Mouse (Mus musculus) heart, embryonic 10.5 days (tissue): ENCODE data around the gene Gm20388. TPM values are rescaled to one million over a fixed set of nuclear protein-coding genes. Genes with fewer than 3 reads are reported as not detected.

Experiments used
- DNase-seq: peaks from one replicate; pipeline ENCODE4 v3.0.0-alpha.2; 2017; ENCODE audit warnings: low spot score
- H3K27ac ChIP-seq: fragments of 300-500 bp; sonication (generic); 2 replicates; pipeline ENCODE4 v1.5.1; 2016; ENCODE audit warnings: mild to moderate bottlenecking
- H3K27me3 ChIP-seq: fragments of 300-500 bp; sonication (generic); 2 replicates; pipeline ENCODE4 v1.6.1; 2016; ENCODE audit warnings: mild to moderate bottlenecking; ENCODE audit not compliant: poor library complexity, insufficient read depth, severe bottlenecking
- H3K36me3 ChIP-seq: fragments of 300-500 bp; sonication (generic); 2 replicates; pipeline ENCODE4 v1.6.1; 2016; ENCODE audit warnings: mild to moderate bottlenecking, moderate library complexity
- H3K4me1 ChIP-seq: fragments of 300-500 bp; sonication (generic); 2 replicates; pipeline ENCODE4 v1.6.1; 2016; ENCODE audit warnings: mild to moderate bottlenecking
- H3K4me3 ChIP-seq: fragments of 300-500 bp; sonication (generic); 2 replicates; pipeline ENCODE4 v1.5.1; 2016; ENCODE audit warnings: mild to moderate bottlenecking, moderate library complexity
- H3K9me3 ChIP-seq: fragments of 300-500 bp; sonication (generic); 2 replicates; pipeline ENCODE4 v1.6.1; 2016; ENCODE audit warnings: mild to moderate bottlenecking, moderate library complexity
- WGBS: fragments of 180-500 bp; shearing (Covaris S2); methylation state at CpG from one replicate; pipeline ENCODE4 v1.1.7; 2016; 5-methylcytosine and 5-hydroxymethylcytosine counted together
- polyA plus RNA-seq: library from polyadenylated mRNA; unstranded; fragments of >200 nt; fragmentation: Nextera tagmentation; extraction: Ambion mirVana; gene quantifications from 2 replicates; pipeline ENCODE4 v1.2.1, GENCODE M21; 2016

The Gm20388 gene
- polyA plus RNA-seq, 1 experiment from 2014 or later: 4.5 TPM

GRCm38 (mm10) chr8:124247581-124247980, 4336.9 kb downstream of the Gm20388 start:
- Histone ChIP-seq H3K4me3 (no peak overlapping the region), H3K4me1 (peaks cover 40% of the 10 kb centered on the region), H3K27ac (no peak overlapping the region), H3K36me3 (peaks cover 34% of the 10 kb centered on the region), H3K9me3 (no peaks in the 10 kb centered on the region), H3K27me3 (peaks cover 37% of the 10 kb centered on the region)
- 96% methylated on average over 6 of the region's 6 CpGs for WGBS
- DNase-seq: no peak

GRCm38 (mm10) chr8:124248688-124249087, 4338.0 kb downstream of the Gm20388 start:
- DNase-seq: no peak
- WGBS: 86% methylated on average over 6 of the region's 6 CpGs
- H3K27me3 ChIP-seq: peaks cover 38% of the 10 kb centered on the region

GRCm38 (mm10) chr8:124250255-124250654, 4339.6 kb downstream of the Gm20388 start:
- peak overlapping the region; percentile 72 for H3K27ac ChIP-seq

More at GRCm38 (mm10) chr8:124248688-124249087, 4338.0 kb downstream of the Gm20388 start:
- Histone ChIP-seq H3K4me3 (no peak overlapping the region), H3K4me1 (peaks cover 47% of the 10 kb centered on the region), H3K27ac (no peak overlapping the region), H3K9me3 (no peaks in the 10 kb centered on the region), H3K36me3 (peaks cover 28% of the 10 kb centered on the region)

GRCm38 (mm10) chr8:124250785-124251184, 4340.1 kb downstream of the Gm20388 start:
- no peak overlapping the region for H3K4me3 ChIP-seq
- H3K36me3 ChIP-seq: peaks cover 16% of the 10 kb centered on the region; the same call in 1 of the 2 replicates
- peaks cover 23% of the 10 kb centered on the region for H3K27me3 ChIP-seq
- H3K27ac ChIP-seq: peak overlapping the region; percentile 72
- 31% methylated on average over 4 of the region's 4 CpGs for WGBS
- no peaks in the 10 kb centered on the region for H3K9me3 ChIP-seq
- no peak for DNase-seq
- peaks cover 52% of the 10 kb centered on the region for H3K4me1 ChIP-seq

More at GRCm38 (mm10) chr8:124250255-124250654, 4339.6 kb downstream of the Gm20388 start:
- H3K27me3 ChIP-seq: peaks cover 26% of the 10 kb centered on the region
- WGBS: 8% methylated on average over 3 of the region's 3 CpGs
- H3K4me1 ChIP-seq: peaks cover 50% of the 10 kb centered on the region
- peaks cover 17% of the 10 kb centered on the region; the same call in 1 of the 2 replicates for H3K36me3 ChIP-seq
- H3K9me3 ChIP-seq: no peaks in the 10 kb centered on the region
- H3K4me3 ChIP-seq: no peak overlapping the region
- DNase-seq: no peak

- peaks cover 17% of the 10 kb centered on the region for H3K27me3 ChIP-seq
- H3K9me3 ChIP-seq: no peaks in the 10 kb centered on the region
- peaks cover 60% of the 10 kb centered on the region for H3K4me1 ChIP-seq
- no peak overlapping the region for H3K27ac ChIP-seq
- 91% methylated on average over 5 of the region's 5 CpGs for WGBS
- no peak for DNase-seq
- no peak overlapping the region for H3K4me3 ChIP-seq
- H3K36me3 ChIP-seq: peaks cover 10% of the 10 kb centered on the region; the same call in 1 of the 2 replicates
Observed at GRCm38 (mm10) chr8:124252533-124252950, 4341.9 kb downstream of the Gm20388 start.

GRCm38 (mm10) chr8:124253939-124254338, 4343.3 kb downstream of the Gm20388 start:
- Histone ChIP-seq H3K27me3 (peaks cover 9% of the 10 kb centered on the region; the same call in 1 of the 2 replicates), H3K36me3 (0 out of 2 replicates have a peak, but pooled peaks cover 3% of the 10 kb centered on the region), H3K4me3 (no peak overlapping the region), H3K4me1 (peaks cover 68% of the 10 kb centered on the region), H3K27ac (0 out of 2 replicates have a peak overlapping the region, but pooled peaks have one; percentile 6), H3K9me3 (no peaks in the 10 kb centered on the region)
- no peak for DNase-seq
- WGBS: 88% methylated on average over 6 of the region's 6 CpGs

DNA sequence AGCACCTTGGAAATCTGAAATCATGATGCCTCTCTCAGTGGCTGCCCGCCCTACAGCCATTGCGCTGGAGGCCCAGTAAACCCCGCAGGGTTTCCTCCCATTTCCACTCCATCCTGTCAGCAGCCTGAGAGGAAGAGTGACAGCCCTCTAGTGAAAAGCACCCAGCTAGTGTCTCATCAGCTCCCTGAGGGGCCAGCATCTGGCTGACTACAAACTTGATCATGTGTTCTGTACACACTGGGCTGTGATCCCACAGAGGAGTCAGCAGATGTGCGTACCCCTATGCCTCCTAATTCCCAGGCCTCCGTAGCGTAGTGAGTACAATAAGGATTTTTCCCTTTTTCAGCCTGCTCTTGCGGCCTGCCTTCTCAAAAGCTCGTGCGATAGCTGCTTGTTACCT, 4346.2 kb downstream of the Gm20388 start:
- WGBS: 65% methylated on average over 9 of the region's 9 CpGs
- Histone ChIP-seq H3K27ac (0 out of 2 replicates have a peak overlapping the region, but pooled peaks have one; percentile 22), H3K4me3 (no peak overlapping the region), H3K27me3 (peaks cover 9% of the 10 kb centered on the region; the same call in 1 of the 2 replicates), H3K9me3 (no peaks in the 10 kb centered on the region), H3K4me1 (peaks cover 73% of the 10 kb centered on the region), H3K36me3 (0 out of 2 replicates have a peak, but pooled peaks cover 3% of the 10 kb centered on the region)
- DNase-seq: no peak

- WGBS: 74% methylated on average over 10 of the region's 10 CpGs
- 0 out of 2 replicates have a peak, but pooled peaks cover 9% of the 10 kb centered on the region for H3K27me3 ChIP-seq
- 0 out of 2 replicates have a peak, but pooled peaks cover 3% of the 10 kb centered on the region for H3K36me3 ChIP-seq
- 0 out of 2 replicates have a peak overlapping the region, but pooled peaks have one; percentile 22 for H3K27ac ChIP-seq
- H3K4me1 ChIP-seq: peaks cover 75% of the 10 kb centered on the region
- no peaks in the 10 kb centered on the region for H3K9me3 ChIP-seq
- H3K4me3 ChIP-seq: no peak overlapping the region
- DNase-seq: no peak
Observed at GRCm38 (mm10) chr8:124257363-124257762, 4346.7 kb downstream of the Gm20388 start.

DNA sequence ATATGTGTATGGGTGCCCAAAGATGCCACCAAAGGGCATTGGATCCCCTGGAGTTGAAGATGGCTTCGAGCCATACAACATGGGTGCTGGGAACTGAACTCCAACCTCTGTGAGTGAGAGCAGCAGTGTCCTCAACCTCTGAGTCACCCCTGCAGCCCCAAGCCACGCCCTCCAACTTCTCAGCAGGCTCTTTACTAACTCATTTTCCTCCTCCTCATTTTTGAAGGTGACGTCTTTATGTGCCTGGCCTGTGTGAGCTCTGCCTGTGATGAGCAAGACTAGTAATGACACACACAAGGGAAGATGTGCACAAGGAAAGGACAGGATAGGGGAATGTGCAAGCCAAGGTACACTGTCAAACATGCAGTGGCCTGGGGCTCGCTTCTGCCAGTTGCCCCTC, 4348.5 kb downstream of the Gm20388 start:
- Histone ChIP-seq H3K27me3 (0 out of 2 replicates have a peak, but pooled peaks cover 10% of the 10 kb centered on the region), H3K27ac (no peak overlapping the region), H3K4me3 (no peak overlapping the region), H3K4me1 (peaks cover 76% of the 10 kb centered on the region), H3K9me3 (no peaks in the 10 kb centered on the region), H3K36me3 (0 out of 2 replicates have a peak, but pooled peaks cover 3% of the 10 kb centered on the region)
- 88% methylated on average over 4 of the region's 4 CpGs for WGBS
- no peak for DNase-seq

DNA sequence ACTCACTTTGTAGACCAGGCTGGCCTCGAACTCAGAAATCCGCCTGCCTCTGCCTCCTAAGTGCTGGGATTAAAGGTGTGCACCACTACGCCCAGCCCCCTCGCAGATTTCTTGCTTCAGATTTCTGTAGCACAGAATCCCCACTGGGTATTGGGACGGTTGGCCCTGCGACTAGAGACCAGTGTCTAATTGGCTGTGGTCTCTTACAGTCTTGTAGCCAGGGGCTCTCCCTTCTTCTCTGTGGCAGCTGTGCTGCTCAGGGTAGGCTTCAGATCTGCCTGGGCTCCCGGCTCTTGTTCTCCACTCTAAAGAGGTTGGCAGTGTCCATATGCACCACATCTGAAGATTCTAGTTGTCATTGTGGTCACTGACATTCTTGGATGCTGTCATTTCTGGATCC, 4349.3 kb downstream of the Gm20388 start:
- Histone ChIP-seq H3K9me3 (no peaks in the 10 kb centered on the region), H3K4me1 (peaks cover 83% of the 10 kb centered on the region), H3K36me3 (0 out of 2 replicates have a peak, but pooled peaks cover 3% of the 10 kb centered on the region), H3K4me3 (no peak overlapping the region), H3K27me3 (0 out of 2 replicates have a peak, but pooled peaks cover 10% of the 10 kb centered on the region), H3K27ac (no peak overlapping the region)
- WGBS: 87% methylated on average over 7 of the region's 7 CpGs
- DNase-seq: no peak

- WGBS: 53% methylated on average over 12 of the region's 12 CpGs
- Histone ChIP-seq H3K4me1 (peaks cover 88% of the 10 kb centered on the region), H3K36me3 (no peaks in the 10 kb centered on the region), H3K27me3 (0 out of 2 replicates have a peak, but pooled peaks cover 10% of the 10 kb centered on the region), H3K4me3 (no peak overlapping the region), H3K9me3 (no peaks in the 10 kb centered on the region), H3K27ac (no peak overlapping the region)
- no peak for DNase-seq
Observed at GRCm38 (mm10) chr8:124260371-124260770, 4349.7 kb downstream of the Gm20388 start.

GRCm38 (mm10) chr8:124263058-124263457, 4352.4 kb downstream of the Gm20388 start:
- Histone ChIP-seq H3K4me3 (no peak overlapping the region), H3K27ac (no peak overlapping the region), H3K9me3 (0 out of 2 replicates have a peak, but pooled peaks cover 3% of the 10 kb centered on the region), H3K27me3 (0 out of 2 replicates have a peak, but pooled peaks cover 6% of the 10 kb centered on the region), H3K36me3 (0 out of 2 replicates have a peak, but pooled peaks cover 1% of the 10 kb centered on the region), H3K4me1 (peaks cover 71% of the 10 kb centered on the region)
- DNase-seq: no peak
- WGBS: 79% methylated on average over 9 of the region's 9 CpGs

GRCm38 (mm10) chr8:124264032-124264431, 4353.4 kb downstream of the Gm20388 start:
- H3K4me1 ChIP-seq: peaks cover 61% of the 10 kb centered on the region
- H3K36me3 ChIP-seq: 0 out of 2 replicates have a peak, but pooled peaks cover 2% of the 10 kb centered on the region
- 84% methylated on average over 8 of the region's 8 CpGs for WGBS
- H3K4me3 ChIP-seq: no peak overlapping the region
- no peak for DNase-seq
- 0 out of 2 replicates have a peak, but pooled peaks cover 4% of the 10 kb centered on the region for H3K9me3 ChIP-seq
- 0 out of 2 replicates have a peak, but pooled peaks cover 6% of the 10 kb centered on the region for H3K27me3 ChIP-seq
- H3K27ac ChIP-seq: 0 out of 2 replicates have a peak overlapping the region, but pooled peaks have one; percentile 24
